Mouse (Mus musculus) bone marrow macrophage, adult 2 months (primary cell): ENCODE measurements around the gene Tdrd7. TPM values are rescaled to one million over a fixed set of nuclear protein-coding genes. Genes with fewer than 3 reads are reported as not detected.

Experiments used
- H3K27ac ChIP-seq: 2 replicates; pipeline ENCODE4 v1.5.1; 2012; ENCODE audit warnings: low read depth, low read length; ENCODE audit not compliant: insufficient read depth
- H3K4me1 ChIP-seq: 2 replicates; pipeline ENCODE4 v1.6.1; 2012; ENCODE audit warnings: low read length; ENCODE audit not compliant: control insufficient read depth, insufficient read depth
- H3K4me3 ChIP-seq: 2 replicates; pipeline ENCODE4 v1.5.1; 2012; ENCODE audit warnings: mild to moderate bottlenecking, low read length, moderate library complexity; ENCODE audit not compliant: insufficient read depth
- CTCF ChIP-seq: IDR thresholded peaks from 2 replicates; pipeline ENCODE4 v1.5.1; 2012; ENCODE audit warnings: low read depth, mild to moderate bottlenecking, low read length, moderate library complexity
- POLR2A ChIP-seq: IDR thresholded peaks from 2 replicates; pipeline ENCODE4 v1.6.1; 2012; ENCODE audit warnings: mild to moderate bottlenecking, low read depth, low read length, borderline replicate concordance
- polyA plus RNA-seq: library from polyadenylated mRNA; stranded (reverse); fragments of >200 nt; gene quantifications from 2 replicates; pipeline ENCODE4 v1.2.4, GENCODE M21; 2012; ENCODE audit not compliant: missing spikeins, insufficient read depth, insufficient read length

The Tdrd7 gene
- polyA plus RNA-seq, 1 experiment, result 44.1 TPM

DNA sequence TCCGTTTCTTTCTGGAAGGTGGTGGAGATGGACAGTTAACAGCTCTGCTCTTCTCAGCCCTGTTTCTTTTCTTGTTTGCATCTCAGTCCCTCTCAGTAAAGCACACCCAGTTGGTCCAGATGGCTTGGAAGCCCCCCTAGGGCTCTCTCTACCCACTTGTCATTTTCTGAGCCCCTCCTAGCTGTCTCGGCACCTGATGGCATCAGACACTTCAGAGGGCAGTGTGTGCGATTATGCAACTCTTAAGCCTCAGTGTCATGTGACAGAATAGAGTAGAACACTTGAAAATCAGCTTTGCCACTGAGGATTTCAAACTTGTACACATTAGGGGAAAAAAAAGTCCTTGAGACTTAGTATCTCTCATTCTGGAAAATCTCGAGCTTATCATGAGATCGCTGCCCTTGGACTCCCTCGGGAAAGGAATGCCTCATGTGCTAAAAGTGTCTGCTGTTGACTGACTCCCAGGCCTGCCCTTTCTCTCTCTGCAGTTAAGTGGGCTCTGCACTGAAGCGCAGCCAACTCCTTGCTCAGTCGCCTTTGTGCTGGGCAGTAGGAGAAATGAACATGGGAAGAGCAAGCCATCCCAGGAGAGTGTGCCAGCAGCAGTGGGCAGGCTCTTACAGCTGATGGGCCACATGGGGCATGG, 100.7 kb downstream of the Tdrd7 start:
- no peak for TF ChIP-seq POLR2A
- TF ChIP-seq CTCF, result no peak
- peak overlapping the region; percentile 31 for H3K27ac ChIP-seq
- H3K4me1 ChIP-seq, result peaks cover 13% of the 10 kb centered on the region
- no peak overlapping the region for H3K4me3 ChIP-seq

DNA sequence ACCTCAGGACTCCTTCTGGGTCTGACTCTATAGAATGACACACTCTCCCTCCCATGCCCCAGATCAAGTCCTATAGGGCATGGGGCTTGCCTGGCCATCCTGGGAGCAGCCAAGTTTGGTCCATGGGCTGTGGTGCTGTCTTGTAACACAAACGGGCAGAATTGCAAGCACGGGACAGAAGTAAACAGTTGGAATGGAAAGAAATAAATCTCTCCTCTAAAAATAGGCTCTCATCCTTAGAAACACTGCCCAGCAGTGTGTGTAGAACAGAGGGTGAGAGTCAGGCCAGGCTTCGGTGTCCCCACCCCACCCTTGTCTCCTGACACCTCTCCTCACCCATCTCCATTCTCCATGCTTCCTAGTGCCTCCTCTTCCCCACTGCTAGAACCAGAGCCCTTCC, 102.9 kb downstream of the Tdrd7 start:
- H3K4me3 ChIP-seq, result no peak overlapping the region
- no peak overlapping the region for H3K27ac ChIP-seq
- H3K4me1 ChIP-seq, result peaks cover 11% of the 10 kb centered on the region
- TF ChIP-seq CTCF (no peak), POLR2A (no peak)

DNA sequence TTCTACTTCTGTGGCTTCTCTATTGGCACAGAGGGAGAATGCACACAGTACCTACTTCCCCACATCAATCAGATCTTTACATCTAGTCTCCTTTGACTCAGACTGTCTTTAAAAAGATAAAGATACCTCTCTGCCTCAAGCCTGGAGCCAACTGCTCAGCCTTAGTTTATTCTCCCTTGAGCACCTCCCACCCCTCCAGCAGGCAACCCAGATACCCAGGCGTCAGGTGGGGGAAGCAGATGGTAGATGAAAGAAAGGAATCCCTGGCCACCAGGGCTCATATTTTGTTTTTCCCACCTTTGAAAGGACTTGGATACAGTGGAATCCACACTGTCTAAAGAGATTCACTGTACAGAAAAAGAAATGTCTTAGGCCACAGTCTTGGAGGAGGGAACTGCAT, 103.4 kb downstream of the Tdrd7 start:
- H3K4me3 ChIP-seq, result no peak overlapping the region
- peaks cover 11% of the 10 kb centered on the region for H3K4me1 ChIP-seq
- TF ChIP-seq CTCF (no peak), POLR2A (no peak)
- H3K27ac ChIP-seq, result no peak overlapping the region

DNA sequence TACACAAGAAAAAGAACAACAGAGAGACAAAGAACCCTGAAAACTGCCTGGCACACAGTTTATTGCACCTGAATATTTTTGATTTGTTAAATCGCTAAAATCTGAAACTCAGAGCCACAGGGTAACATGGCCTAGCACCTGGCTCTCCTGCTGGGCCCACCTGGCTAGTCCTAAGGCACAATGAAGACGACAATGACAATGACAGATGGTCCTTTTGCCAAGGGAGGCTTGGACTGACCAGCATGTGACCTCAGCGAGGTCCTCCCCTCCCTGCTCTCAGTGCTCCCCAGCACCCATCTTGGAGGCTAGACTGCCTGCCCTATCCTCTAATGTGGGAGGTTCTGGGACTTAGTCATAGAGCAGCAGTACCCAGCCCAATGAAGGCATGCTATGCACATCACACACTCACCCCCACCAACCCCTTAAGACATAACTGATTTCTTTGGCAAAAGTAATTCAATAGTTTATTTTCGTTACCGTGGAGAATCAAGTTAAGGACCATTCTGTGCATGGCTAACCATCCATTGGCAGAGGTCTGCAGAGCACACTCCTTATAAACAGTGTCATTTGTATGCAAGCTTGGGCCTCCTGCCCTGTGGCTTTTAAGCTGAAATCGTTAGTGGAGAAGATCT, 104.8 kb downstream of the Tdrd7 start:
- peaks cover 14% of the 10 kb centered on the region for H3K4me1 ChIP-seq
- no peak overlapping the region for H3K27ac ChIP-seq
- TF ChIP-seq CTCF, result no peak
- TF ChIP-seq POLR2A, result no peak
- no peak overlapping the region for H3K4me3 ChIP-seq

DNA sequence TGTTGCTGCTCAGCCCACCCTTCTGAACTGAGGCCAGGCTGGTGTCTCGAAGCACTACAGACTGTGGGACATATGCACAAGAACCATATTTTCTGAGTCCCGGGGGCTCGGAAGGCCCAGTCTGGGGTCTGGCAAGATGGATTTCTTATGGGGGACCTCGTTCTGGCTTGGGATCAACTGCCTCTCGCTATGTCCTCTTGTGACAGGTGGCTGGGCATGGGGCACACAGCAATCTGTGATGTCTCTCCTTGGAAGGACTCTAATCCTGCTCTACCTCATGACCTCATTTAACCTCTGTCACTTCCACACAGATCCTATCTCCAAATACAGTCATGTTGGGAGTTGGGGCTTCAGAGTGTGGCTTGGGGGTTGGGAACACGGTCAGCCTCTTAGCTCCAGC, 107.5 kb downstream of the Tdrd7 start:
- Histone ChIP-seq H3K4me3 (no peak overlapping the region), H3K27ac (no peak overlapping the region), H3K4me1 (peaks cover 18% of the 10 kb centered on the region)
- no peak for TF ChIP-seq POLR2A
- no peak for TF ChIP-seq CTCF

DNA sequence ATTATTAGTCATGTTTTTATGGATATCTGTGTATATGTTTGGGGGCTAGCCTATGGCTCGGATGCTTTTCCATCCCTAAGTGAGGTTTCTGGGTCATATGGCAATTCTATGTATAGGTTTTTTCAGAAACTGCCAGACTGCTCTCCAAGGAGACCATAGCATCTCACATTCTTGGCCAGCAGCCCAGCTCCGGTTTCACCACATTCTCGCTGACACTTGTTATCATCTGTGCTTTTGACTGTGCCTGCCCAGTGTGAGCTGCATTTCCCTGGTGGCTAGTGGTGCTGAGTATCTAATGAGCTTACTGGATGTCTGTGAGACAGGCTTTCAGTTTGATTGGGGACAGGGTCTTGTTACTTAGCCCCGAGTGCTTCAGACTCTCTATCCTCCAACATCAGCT, 108.6 kb downstream of the Tdrd7 start:
- no peak for TF ChIP-seq POLR2A
- no peak for TF ChIP-seq CTCF
- Histone ChIP-seq H3K27ac (no peak overlapping the region), H3K4me3 (no peak overlapping the region)

DNA sequence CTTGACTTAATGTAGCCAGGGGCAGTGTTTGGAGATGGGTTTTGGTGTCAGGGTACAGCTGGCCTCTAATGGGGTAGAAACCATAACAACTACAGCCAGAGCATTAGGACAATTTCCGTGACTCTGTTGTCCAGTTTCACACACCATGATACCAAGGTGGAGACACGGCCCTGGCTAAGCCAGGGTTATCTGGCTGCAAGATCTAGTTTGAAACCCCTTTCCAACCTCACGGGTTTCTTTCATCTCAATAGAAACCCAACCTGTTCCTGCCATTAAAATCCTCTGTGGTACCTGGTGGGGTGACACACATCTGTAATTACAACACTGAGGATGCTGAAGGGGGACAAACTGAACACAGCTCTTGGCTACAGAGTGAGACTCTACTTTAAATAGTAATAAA, 110.5 kb downstream of the Tdrd7 start:
- H3K27ac ChIP-seq, result no peak overlapping the region
- no peak overlapping the region for H3K4me3 ChIP-seq
- peaks cover 30% of the 10 kb centered on the region for H3K4me1 ChIP-seq
- TF ChIP-seq POLR2A (no peak), CTCF (no peak)

More for the DNA sequence above, 108.6 kb downstream of the Tdrd7 start:
- peaks cover 28% of the 10 kb centered on the region for H3K4me1 ChIP-seq

DNA sequence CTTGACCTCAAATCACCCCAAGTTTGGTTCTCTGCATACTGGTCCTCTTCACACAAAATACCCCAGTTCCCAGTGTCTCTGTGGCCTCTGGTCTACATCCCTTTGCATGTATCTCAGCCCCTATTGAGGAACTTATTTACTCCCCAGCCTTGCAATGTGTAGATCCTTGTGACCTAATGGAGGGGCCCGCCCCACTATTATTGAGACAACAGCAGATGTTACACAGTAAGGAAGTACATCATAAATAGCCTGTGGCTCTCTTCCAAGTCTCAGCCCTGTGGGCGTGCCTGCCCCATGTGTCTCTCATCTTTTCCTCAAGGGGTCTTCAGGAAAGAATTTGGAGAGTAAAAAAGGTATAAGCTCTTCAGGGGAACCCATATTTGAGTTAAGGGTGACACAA, 111.8 kb downstream of the Tdrd7 start:
- Histone ChIP-seq H3K4me1 (peaks cover 30% of the 10 kb centered on the region), H3K27ac (peak overlapping the region; percentile 56), H3K4me3 (no peak overlapping the region)
- TF ChIP-seq CTCF, result no peak
- no peak for TF ChIP-seq POLR2A

DNA sequence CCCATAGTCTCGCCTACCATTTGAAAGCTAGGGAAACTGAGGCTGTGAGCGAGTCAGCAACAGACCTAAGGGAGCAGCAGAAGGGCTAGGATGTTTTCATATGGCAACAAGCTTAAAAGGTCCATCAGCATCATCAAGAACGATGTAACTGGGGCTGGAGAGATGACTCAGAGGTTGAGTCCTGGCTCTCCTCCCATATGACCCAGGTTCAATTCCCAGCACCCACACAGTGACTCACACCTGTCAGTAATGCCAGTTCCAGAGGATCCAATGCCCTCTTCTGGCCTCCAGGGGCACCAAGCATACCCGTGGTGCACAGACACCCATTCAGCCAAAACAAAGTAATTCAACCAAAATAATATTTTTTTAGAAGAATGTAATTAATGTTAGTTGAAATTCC, 115.1 kb downstream of the Tdrd7 start:
- H3K4me3 ChIP-seq, result no peak overlapping the region
- H3K4me1 ChIP-seq, result peaks cover 29% of the 10 kb centered on the region
- TF ChIP-seq POLR2A (no peak), CTCF (no peak)
- H3K27ac ChIP-seq, result no peak overlapping the region

DNA sequence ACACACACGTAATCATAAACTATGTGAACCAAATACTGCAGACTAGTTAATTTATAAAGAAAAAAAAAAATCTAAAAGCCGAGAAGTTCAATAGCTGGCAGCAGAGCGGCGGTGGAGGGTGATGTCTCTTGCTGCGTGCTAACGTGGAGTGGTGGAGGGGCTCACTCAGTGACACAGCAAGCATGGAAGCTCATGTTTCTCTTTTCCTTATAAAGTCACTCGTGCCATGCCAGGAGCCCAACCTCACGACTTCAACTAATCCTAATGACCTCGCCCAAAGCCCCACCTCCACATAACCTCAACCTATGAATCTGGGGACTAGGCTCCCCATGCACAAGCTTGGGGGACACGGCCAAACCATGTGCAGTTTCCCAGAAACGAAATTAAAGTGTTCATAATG, 117.4 kb downstream of the Tdrd7 start:
- Histone ChIP-seq H3K4me1 (peaks cover 34% of the 10 kb centered on the region), H3K27ac (no peak overlapping the region), H3K4me3 (no peak overlapping the region)
- no peak for TF ChIP-seq POLR2A
- TF ChIP-seq CTCF, result no peak

Other genes with a start within 250 kb of the Tdrd7 start
- gene Aldh1b1, start 166.3 kb upstream of the Tdrd7 start, polyA plus RNA-seq, result 4.2 and 4.3 TPM in 2 replicates
- gene Igfbpl1, start 138.4 kb upstream of the Tdrd7 start, polyA plus RNA-seq, result not detected in 2 replicates
- gene Stra6l, start 116.7 kb upstream of the Tdrd7 start, polyA plus RNA-seq, result 0.79 and 0.82 TPM in 2 replicates
- gene Ccdc180, start 75.0 kb upstream of the Tdrd7 start, polyA plus RNA-seq, result 0.32 and 1.2 TPM in 2 replicates
- 0.89 and 1.2 TPM in 2 replicates for gene Tmod1, start 73.6 kb downstream of the Tdrd7 start, polyA plus RNA-seq
- 24.5 and 24.7 TPM in 2 replicates for gene Ncbp1, start 173.3 kb downstream of the Tdrd7 start, polyA plus RNA-seq
- gene Tstd2, start 173.4 kb downstream of the Tdrd7 start, polyA plus RNA-seq, result 30.8 and 34.2 TPM in 2 replicates
- gene Xpa, start 231.0 kb downstream of the Tdrd7 start, polyA plus RNA-seq, result 45.7 and 49.1 TPM in 2 replicates